ENCODE assay signal across 22 mouse cellular contexts in genomic region chr4:58326746-58327145, GRCm38 (mm10). TPM values are rescaled to one million over a fixed set of nuclear protein-coding genes. Genes with fewer than 3 reads are reported as not detected.
DNase-seq lines count a peak whose midpoint lies in the region; ATAC-seq lines count a peak whose summit lies in the region.
"Had no signal": no experiment of that assay in that cellular context is flagged by ENCODE, and none has a peak within 500 bp of the region (broad histone marks: within the 10 kb centered on the region; RNA-seq: fewer than 3 reads in every experiment).

No protein-coding gene starts in this region.

- no peaks in the 10 kb centered on the region for H3K36me3 ChIP-seq in hindbrain, embryonic 12.5 days
- no peaks in the 10 kb centered on the region for H3K36me3 ChIP-seq in hindbrain, embryonic 13.5 days
- H3K36me3 ChIP-seq in embryonic facial prominence, embryonic 11.5 days (replicated peaks; ENCODE audit: control insufficient read depth, insufficient read depth, low read depth, low read length): no peaks in the 10 kb centered on the region
- H3K36me3 ChIP-seq: embryonic facial prominence, embryonic 15.5 days; G1E; heart, embryonic 15.5 days; hindbrain, embryonic 15.5 days had no signal

- no peak overlapping the region for H3K4me3 ChIP-seq in hindbrain, embryonic 12.5 days
- no peak overlapping the region for H3K4me3 ChIP-seq in hindbrain, embryonic 13.5 days
- H3K4me3 ChIP-seq in embryonic facial prominence, embryonic 11.5 days (ENCODE audit: low read depth, low read length): no peak overlapping the region
- H3K4me3 ChIP-seq: embryonic facial prominence, embryonic 15.5 days; heart, embryonic 15.5 days; hindbrain, embryonic 15.5 days had no signal

- H3K9ac ChIP-seq in hindbrain, embryonic 12.5 days: no peak overlapping the region
- H3K9ac ChIP-seq in hindbrain, embryonic 13.5 days: no peak overlapping the region
- no peak overlapping the region for H3K9ac ChIP-seq in embryonic facial prominence, embryonic 11.5 days (replicated peaks; ENCODE audit: low read length)
- H3K9ac ChIP-seq: embryonic facial prominence, embryonic 15.5 days; heart, embryonic 15.5 days; hindbrain, embryonic 15.5 days had no signal

- WGBS in hindbrain, embryonic 12.5 days: 35% methylated on average over 3 of the region's 3 CpGs
- WGBS in hindbrain, embryonic 13.5 days: 46% methylated on average over 3 of the region's 3 CpGs
- 28% methylated on average over 3 of the region's 3 CpGs for WGBS in embryonic facial prominence, embryonic 11.5 days

- H3K4me1 ChIP-seq in hindbrain, embryonic 12.5 days: no peaks in the 10 kb centered on the region; the same call in 1 of the 2 replicates
- H3K4me1 ChIP-seq in hindbrain, embryonic 13.5 days (replicated peaks): no peaks in the 10 kb centered on the region
- no peaks in the 10 kb centered on the region for H3K4me1 ChIP-seq in embryonic facial prominence, embryonic 11.5 days (ENCODE audit: control insufficient read depth, insufficient read depth, low read length)
- H3K4me1 ChIP-seq: heart, embryonic 15.5 days; hindbrain, embryonic 15.5 days had no signal

- H3K4me2 ChIP-seq in hindbrain, embryonic 12.5 days (replicated peaks): no peak overlapping the region
- H3K4me2 ChIP-seq in hindbrain, embryonic 13.5 days: no peak overlapping the region
- no peak overlapping the region for H3K4me2 ChIP-seq in embryonic facial prominence, embryonic 11.5 days (ENCODE audit: low read depth, low read length)
- H3K4me2 ChIP-seq: embryonic facial prominence, embryonic 15.5 days; heart, embryonic 15.5 days; hindbrain, embryonic 15.5 days had no signal

- no peaks in the 10 kb centered on the region for H3K27me3 ChIP-seq in hindbrain, embryonic 12.5 days
- no peaks in the 10 kb centered on the region for H3K27me3 ChIP-seq in hindbrain, embryonic 13.5 days
- H3K27me3 ChIP-seq in embryonic facial prominence, embryonic 11.5 days (ENCODE audit: control insufficient read depth, insufficient read depth, low read length): no peaks in the 10 kb centered on the region
- H3K27me3 ChIP-seq: embryonic facial prominence, embryonic 15.5 days; heart, embryonic 15.5 days; hindbrain, embryonic 15.5 days had no signal

- H3K27ac ChIP-seq in hindbrain, embryonic 12.5 days: peak overlapping the region; percentile 17; the same call in 1 of the 2 replicates
- H3K27ac ChIP-seq in hindbrain, embryonic 13.5 days: no peak overlapping the region
- 0 out of 2 replicates have a peak overlapping the region, but pooled peaks have one; percentile 6 for H3K27ac ChIP-seq in embryonic facial prominence, embryonic 11.5 days (replicated peaks; ENCODE audit: low read depth, low read length)
- H3K27ac ChIP-seq: embryonic facial prominence, embryonic 15.5 days; heart, embryonic 15.5 days; hindbrain, embryonic 15.5 days had no signal

- no peaks in the 10 kb centered on the region for H3K9me3 ChIP-seq in hindbrain, embryonic 12.5 days (replicated peaks)
- H3K9me3 ChIP-seq in hindbrain, embryonic 13.5 days: no peaks in the 10 kb centered on the region
- H3K9me3 ChIP-seq in embryonic facial prominence, embryonic 11.5 days (replicated peaks; ENCODE audit: control insufficient read depth, low read length): no peaks in the 10 kb centered on the region
- H3K9me3 ChIP-seq: embryonic facial prominence, embryonic 15.5 days; heart, embryonic 15.5 days; hindbrain, embryonic 15.5 days had no signal

- no peak for ATAC-seq in hindbrain, embryonic 12.5 days (ENCODE audit: low FRiP score)
- ATAC-seq in hindbrain, embryonic 13.5 days (ENCODE audit: low FRiP score): no peak
- no peak for ATAC-seq in embryonic facial prominence, embryonic 11.5 days (replicated peaks; ENCODE audit: insufficient number of reproducible peaks, low FRiP score, low TSS enrichment, low read depth)

- peak; percentile 35 for DNase-seq in embryo, embryonic 10 days (ENCODE audit: low spot score)
- peak; percentile 58 for DNase-seq in embryonic facial prominence, embryonic 11.5 days (ENCODE audit: low spot score)
- DNase-seq in mesoderm, embryonic 11.5 days (ENCODE audit: low read depth, low spot score): peak; percentile 63
- no peak for DNase-seq in lung, adult 18-20 months
- DNase-seq in gastrocnemius, adult 18-20 months (ENCODE audit: low spot score): no peak
- DNase-seq in urinary bladder, adult 2 months (ENCODE audit: low spot score): no peak
- DNase-seq: adrenal gland, adult 8-10 months; cerebellum, adult 9-11 months; kidney, adult 8-10 months; layer of hippocampus, postnatal 36 days; lung, postnatal 36 days; right cerebral cortex, adult 18-20 months; spleen, adult 18-20 months; thymus, postnatal 25 days had no signal

RNA-seq across cellular contexts. Expression of gene Musk, which starts 41.0 kb away (rescaled TPM):
- 0.37 and 1.5 TPM in 2 replicates for polyA plus RNA-seq in hindbrain, embryonic 12.5 days (2016; fragmentation: Nextera tagmentation; extraction: Ambion mirVana)
- polyA plus RNA-seq in hindbrain, embryonic 13.5 days (2015; fragmentation: Nextera tagmentation; extraction: Ambion mirVana): 0.09 and 0.25 TPM in 2 replicates
- 1.2 and 1.3 TPM in 2 replicates for polyA plus RNA-seq in embryonic facial prominence, embryonic 11.5 days (2014; fragmentation: Nextera tagmentation; extraction: Ambion mirVana)
- 10 to 100 TPM; 21.8 to 44.1 TPM for total RNA-seq in gastrocnemius, adult 18-20 months (2021)
- polyA plus RNA-seq in urinary bladder, adult 2 months (2012; rRNA removed): 0.65 and 0.86 TPM in 2 replicates
- total RNA-seq: G1E; granulocyte monocyte progenitor cell, adult 5-6 weeks; neutrophil, adult 5-6 weeks had no signal
- polyA plus RNA-seq: G1E; heart, embryonic 15.5 days had no signal

Comparison
In these comparisons a context has a peak if more than half of its experiments do, and no peak if none do; other contexts are left out.
1. DNase-seq: peak in embryo, embryonic 10 days (single experiment), embryonic facial prominence, embryonic 11.5 days (single experiment) and mesoderm, embryonic 11.5 days (single experiment); none in lung, adult 18-20 months (0 of 2), gastrocnemius, adult 18-20 months (single experiment) and urinary bladder, adult 2 months (single experiment).